Mouse (Mus musculus) embryonic fibroblast, embryonic 13.5 days (primary cell): Measurements from ENCODE around the gene Glyctk.

Source experiments
- CTCF ChIP-seq: IDR thresholded peaks from 2 replicates; pipeline ENCODE4 v1.5.1; 2011; ENCODE audit warnings: mild to moderate bottlenecking, control low read depth, low read length, moderate library complexity, borderline replicate concordance; ENCODE audit not compliant: insufficient read depth
- POLR2A ChIP-seq: IDR thresholded peaks from 2 replicates; pipeline ENCODE4 v1.6.1; 2011; ENCODE audit warnings: low read depth, mild to moderate bottlenecking, control low read depth, low read length, moderate library complexity

GRCm38 (mm10) chr9:106158037-106158491 is at the start of gene Glyctk:
- TF ChIP-seq CTCF (no peak), POLR2A (no peak)
